Mouse (Mus musculus) left cerebral cortex, postnatal 25 days (tissue): ENCODE measurements around the gene Ccz1. TPM values are rescaled to one million over a fixed set of nuclear protein-coding genes. Genes with fewer than 3 reads are reported as not detected.

Experiments
- DNase-seq, 2 experiments: peaks; one replicate each; pipeline ENCODE4 v3.0.0; 2022; ENCODE audit warnings: low spot score in 2 of 2, mixed read lengths in 1 of 2
- intact Hi-C: fragments of 180-260 bp; cut with DNase I; formaldehyde crosslinking; loops from one replicate; pipeline ENCODE4 v1.15.1; 2025
- total RNA-seq, 2 experiments: library from RNA; stranded (reverse); gene quantifications; 2 replicates each; pipeline ENCODE4 v1.2.3; 2021

The Ccz1 gene
- total RNA-seq, 2 experiments from 2014 or later: 38.7 to 42.6 TPM

GRCm38 (mm10) chr5:143959551-143959950 lies 55.1 kb downstream of the Ccz1 start:
- no peak for DNase-seq
- intact Hi-C loops: no loop called here

DNA sequence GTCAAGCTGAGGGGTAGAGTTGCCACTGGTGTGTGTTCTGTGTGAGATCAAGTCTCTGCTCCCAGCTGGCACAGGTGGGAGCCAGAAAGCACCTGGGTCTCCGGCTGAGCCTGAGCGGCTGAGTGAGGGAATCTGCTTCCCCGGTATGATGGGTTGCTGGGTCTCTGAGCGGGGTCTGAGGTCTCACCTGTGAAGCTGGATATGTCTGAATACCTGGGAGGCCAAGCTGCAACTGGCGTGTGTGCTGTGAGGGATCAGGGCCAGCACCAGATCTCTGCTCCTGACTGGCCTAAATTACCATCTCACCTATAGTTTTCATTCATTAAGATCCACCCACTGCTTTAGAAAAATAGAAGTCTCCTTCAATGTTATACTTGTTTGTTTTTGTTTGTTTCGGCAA lies 57.6 kb downstream of the Ccz1 start:
- DNase-seq: no peak
- intact Hi-C loops: no loop called here

GRCm38 (mm10) chr5:143950016-143950415 lies 64.7 kb downstream of the Ccz1 start:
- intact Hi-C loops: no loop called here
- no peak for DNase-seq

DNA sequence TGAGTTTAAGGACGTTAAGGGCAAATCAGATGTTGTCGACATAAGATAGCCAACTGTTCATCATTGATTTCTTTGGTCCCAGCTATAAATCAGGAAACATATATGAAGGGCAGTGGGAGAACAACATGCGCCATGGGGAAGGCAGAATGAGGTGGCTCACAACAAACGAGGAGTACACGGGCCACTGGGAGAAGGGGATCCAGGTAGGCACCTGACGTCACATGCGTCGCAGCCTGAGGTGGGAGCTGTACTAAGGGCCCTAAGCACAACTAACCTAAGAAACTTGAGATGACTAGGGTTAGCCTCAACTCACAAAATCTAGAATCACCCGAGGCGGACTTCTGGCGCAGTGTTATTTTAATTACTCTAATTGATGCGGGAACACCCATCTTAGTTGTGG lies 66.3 kb downstream of the Ccz1 start:
- intact Hi-C loops: no loop called here
- DNase-seq: no peak

DNA sequence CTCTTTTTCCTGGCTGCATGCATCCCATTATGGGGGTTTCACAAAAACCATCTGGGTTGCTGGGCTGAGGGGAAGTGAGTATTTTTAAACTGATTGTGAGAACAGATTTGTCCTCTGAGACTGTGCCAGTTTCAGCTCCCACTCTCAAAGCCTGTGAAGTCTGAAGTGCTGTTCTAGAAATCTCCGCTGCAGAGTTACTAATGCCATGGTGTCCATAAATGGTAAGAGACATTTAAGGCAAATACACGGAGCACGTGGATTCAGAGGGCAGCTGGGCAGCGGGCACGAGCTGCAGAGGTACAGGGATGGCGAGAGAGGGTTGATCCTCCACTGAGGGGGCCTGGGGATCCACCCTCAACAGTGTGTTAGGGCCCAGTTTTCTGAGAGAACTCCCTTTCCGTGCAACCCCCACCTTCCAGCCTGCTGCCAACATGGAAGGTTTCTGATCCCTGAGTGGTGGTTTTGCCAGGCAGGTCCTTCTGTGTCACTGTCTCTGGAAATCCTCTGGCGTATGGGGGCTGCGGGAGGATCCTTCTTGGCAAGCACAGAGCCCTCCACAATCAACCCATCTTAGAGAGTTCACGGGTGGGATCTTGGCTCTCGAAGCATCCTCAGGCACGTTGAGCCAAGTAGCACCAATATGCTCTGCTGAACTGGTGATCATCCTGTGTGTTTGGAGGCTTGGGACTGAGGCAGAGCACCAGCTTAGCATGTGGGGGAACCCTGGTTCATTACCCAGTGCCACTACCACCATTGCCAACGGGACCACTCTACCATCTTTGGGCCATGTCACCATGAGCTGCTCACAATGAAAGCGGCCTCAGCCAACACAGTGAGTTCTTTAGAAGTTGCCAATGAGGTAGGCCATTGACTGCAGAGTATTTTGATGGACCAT lies 71.2 kb downstream of the Ccz1 start:
- intact Hi-C loops: loop anchor here (1.0 to 5.0 kb wide), 3 partner anchors 34 to 134 kb away; no protein-coding TSS in a partner anchor
- DNase-seq: peak; percentile 82 to 98

DNA sequence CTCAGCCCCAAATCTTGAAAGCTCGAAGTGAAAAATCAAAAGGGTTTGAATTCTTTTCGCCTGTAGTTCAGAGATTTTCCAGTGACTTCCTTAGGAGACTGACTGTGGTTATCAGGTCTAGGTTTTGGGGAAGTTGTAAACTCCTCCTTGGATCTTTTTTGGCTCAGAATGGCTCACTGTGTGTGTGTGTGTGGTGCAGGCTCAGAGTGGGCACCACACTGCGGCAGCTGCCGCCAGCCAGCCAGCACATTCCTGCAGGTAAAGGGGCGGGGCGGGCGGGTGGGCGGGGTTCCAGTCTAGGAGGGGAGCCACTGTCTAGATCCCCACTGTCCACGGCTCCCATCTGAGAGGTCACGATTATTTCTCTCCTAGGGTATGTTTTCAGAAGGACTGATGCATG lies 73.1 kb downstream of the Ccz1 start:
- intact Hi-C loops: loop anchor here (5.0 kb wide), 1 partner anchor 36 kb away; no protein-coding TSS in a partner anchor

More for the DNA sequence above, 73.1 kb downstream of the Ccz1 start:
- peak in 1 of 2 experiments; percentile 38 for DNase-seq

Other genes starting within 250 kb of the Ccz1 start
- gene Eif2ak1, start 197.1 kb downstream of the Ccz1 start, total RNA-seq: 10 to 100 TPM; 45.9 TPM
- not detected for gene Ankrd61, start 117.2 kb downstream of the Ccz1 start, total RNA-seq
- gene Aimp2, start 105.0 kb downstream of the Ccz1 start, total RNA-seq: 10 to 100 TPM; 36.6 to 39.0 TPM
- gene Pms2, start 104.9 kb downstream of the Ccz1 start, total RNA-seq: 10 to 100 TPM; 15.0 to 15.3 TPM
- gene Gm42421, start 86.7 kb downstream of the Ccz1 start, total RNA-seq: 1 to 10 TPM; 1.7 to 2.6 TPM
- 1 to 10 TPM; 4.2 to 5.5 TPM for gene Rsph10b, start 81.8 kb downstream of the Ccz1 start, total RNA-seq
- 1 to 10 TPM; 2.6 to 3.2 TPM for gene Ocm, start 11.8 kb upstream of the Ccz1 start, total RNA-seq
- gene Lmtk2, start 85.6 kb upstream of the Ccz1 start, total RNA-seq: 100 to 1,000 TPM; 163 to 171 TPM
- under 1 TPM; 0.25 to 0.30 TPM for gene Bhlha15, start 175.4 kb upstream of the Ccz1 start, total RNA-seq
- gene Tecpr1, start 208.7 kb upstream of the Ccz1 start, total RNA-seq: 10 to 100 TPM; 86.6 to 87.7 TPM
- 10 to 100 TPM; 64.0 to 65.8 TPM for gene Bri3, start 229.6 kb upstream of the Ccz1 start, total RNA-seq